Mouse (Mus musculus): ENCODE results near the gene Mansc4. TPM values are rescaled to one million over a fixed set of nuclear protein-coding genes. Genes with fewer than 3 reads are reported as not detected.

Gene Mansc4
- polyA plus RNA-seq, 1 experiment from 2014 or later = 2.6 TPM

Other genes starting within 250 kb of the Mansc4 start
- not detected in 2 replicates for gene Smco2, start 236.9 kb downstream of the Mansc4 start, polyA plus RNA-seq (2014; fragmentation: Nextera tagmentation; extraction: Ambion mirVana)
- gene Ppfibp1, start 198.5 kb downstream of the Mansc4 start, polyA plus RNA-seq (2014; fragmentation: Nextera tagmentation; extraction: Ambion mirVana) = 48.1 and 50.4 TPM in 2 replicates
- 0.24 and 0.34 TPM in 2 replicates for gene 1700034J05Rik, start 132.6 kb downstream of the Mansc4 start, polyA plus RNA-seq (2014; fragmentation: Nextera tagmentation; extraction: Ambion mirVana)
- 1.8 and 2.5 TPM in 2 replicates for gene Rep15, start 54.4 kb downstream of the Mansc4 start, polyA plus RNA-seq (2014; fragmentation: Nextera tagmentation; extraction: Ambion mirVana)
- gene Mrps35, start 44.3 kb downstream of the Mansc4 start, polyA plus RNA-seq (2014; fragmentation: Nextera tagmentation; extraction: Ambion mirVana) = 149 TPM in 2 replicates
- gene Klhl42, start 4.3 kb upstream of the Mansc4 start, polyA plus RNA-seq (2014; fragmentation: Nextera tagmentation; extraction: Ambion mirVana) = 11.2 and 11.3 TPM in 2 replicates
- gene Pthlh, start 177.2 kb upstream of the Mansc4 start, polyA plus RNA-seq (2014; fragmentation: Nextera tagmentation; extraction: Ambion mirVana) = 1.0 and 1.5 TPM in 2 replicates

Data from intestine, embryonic 14.5 days (tissue).